Mouse (Mus musculus) monocyte, adult 59 days (primary cell): Measurements from ENCODE around the gene Hmces. TPM values are rescaled to one million over a fixed set of nuclear protein-coding genes. Genes with fewer than 3 reads are reported as not detected.

Experiments
- total RNA-seq, 2 experiments: library from RNA; stranded (reverse); gene quantifications; one replicate each; pipeline ENCODE4 v1.2.4; 2023

Hmces gene
- 10 to 100 TPM; 12.1 to 13.3 TPM for total RNA-seq

DNA sequence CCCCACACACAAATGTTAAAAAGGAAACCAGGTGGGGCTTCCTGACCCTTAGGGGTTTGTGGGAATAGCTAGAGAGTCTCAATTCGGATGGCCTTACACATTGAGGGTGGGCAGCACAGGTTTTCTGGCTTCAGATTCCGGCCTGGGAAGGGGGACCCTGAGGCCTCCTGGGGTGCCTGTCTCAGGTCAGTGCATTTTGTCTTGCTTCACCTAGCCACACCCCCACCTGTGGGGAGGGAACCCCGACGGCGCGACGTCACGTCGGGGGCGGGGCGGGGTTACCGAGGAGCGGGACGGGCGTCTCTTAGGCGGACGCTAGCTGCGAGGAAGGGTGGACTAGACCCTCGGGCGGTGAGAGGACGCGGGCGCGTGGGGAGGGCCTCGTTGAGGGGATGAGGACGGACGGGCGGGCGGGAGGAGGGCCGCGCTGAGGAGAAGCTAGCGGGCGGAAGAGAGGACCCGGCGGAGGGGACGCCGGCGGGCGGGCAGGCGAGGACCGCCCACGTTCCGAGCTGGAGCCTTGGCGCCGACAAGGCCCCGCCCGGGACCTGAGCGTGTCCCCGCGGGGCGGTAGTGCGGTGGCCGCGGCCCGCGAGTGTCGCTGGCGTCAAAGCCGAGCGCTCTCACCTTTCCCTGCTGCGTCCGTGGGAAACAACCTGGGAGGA is at the start of gene Hmces:
Hmces (plus strand) TSS at position 275 of the 665 bp plus-strand sequence.

DNA sequence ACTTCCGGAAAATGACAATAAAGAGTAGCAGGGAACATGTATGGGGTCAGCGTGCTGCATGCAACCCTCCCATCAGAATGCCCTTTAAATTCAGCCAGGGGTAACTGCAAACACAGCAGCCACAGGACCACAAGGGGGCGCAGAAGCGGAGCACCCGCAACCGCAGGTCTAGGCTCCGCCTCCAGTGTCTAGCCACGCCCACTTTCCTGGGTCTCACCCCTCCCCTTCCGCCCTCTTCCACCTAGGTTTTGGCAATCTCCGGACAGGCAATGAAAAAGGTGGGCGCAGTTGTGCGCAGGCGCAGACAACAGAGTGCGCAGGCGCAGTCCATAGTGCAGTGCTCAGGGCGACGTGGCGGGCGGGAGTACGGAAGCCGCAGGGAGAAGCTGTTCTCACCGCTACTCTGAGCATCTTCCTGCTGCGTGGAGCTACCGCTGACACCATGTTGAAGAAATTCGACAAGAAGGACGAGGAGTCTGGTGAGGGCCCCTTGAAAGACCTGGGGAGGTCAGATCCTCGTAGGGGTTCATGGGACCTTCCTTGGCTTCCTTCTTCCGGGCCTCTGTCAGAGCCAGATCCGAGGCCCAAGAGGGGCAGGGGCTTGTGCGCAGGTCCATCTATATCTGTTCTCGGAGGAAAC is 26.0 kb upstream of the Hmces start, which contains the start of gene Copg1:
Copg1 (plus strand) TSS at position 221 of the 640 bp plus-strand sequence.

DNA sequence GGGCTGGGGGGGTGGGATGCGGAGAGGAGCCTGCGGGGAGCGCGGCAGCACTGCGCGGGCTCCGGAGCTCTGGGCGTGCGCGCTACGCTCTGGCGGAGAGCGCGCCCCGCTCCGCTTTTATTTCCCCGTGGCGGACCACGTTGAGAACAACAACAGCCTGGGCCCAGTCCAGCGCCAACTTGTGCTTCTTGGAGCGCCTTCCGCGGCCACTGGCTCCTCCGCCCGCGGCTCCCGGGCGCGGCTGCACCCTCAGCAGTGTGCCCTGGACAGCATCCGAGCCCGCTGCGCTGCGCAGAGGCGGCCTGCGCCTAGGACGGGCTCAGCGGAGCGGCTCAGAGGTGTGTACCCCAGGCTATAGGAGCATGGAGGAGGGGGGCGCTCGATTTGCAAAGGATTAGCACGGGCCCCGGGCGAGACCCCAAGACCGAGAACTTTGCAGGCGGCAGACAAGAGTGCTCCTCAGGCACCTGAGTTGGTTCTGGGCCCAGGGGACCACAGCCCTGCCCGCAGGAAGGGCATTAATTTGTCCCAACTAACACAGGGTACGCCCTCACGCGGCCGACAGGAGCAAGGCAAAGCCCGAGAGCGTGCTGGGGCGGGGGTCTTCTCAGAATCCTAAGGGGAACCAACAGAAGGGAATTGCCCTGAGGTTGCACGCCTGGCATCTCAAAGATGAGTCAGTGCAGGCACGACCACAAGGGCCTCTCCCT is 68.0 kb downstream of the Hmces start, which contains the start of gene H1fx:
H1fx (minus strand) TSS at position 91 of the 710 bp plus-strand sequence.

Other genes starting within 250 kb of the Hmces start
- 1 to 10 TPM; 3.1 to 3.4 TPM for gene Aplf, start 241.7 kb upstream of the Hmces start, total RNA-seq
- 1 to 10 TPM; 1.6 to 5.7 TPM for gene Efcc1, start 183.1 kb upstream of the Hmces start, total RNA-seq
- not detected for gene Gp9, start 135.9 kb upstream of the Hmces start, total RNA-seq
- gene Rab43, start 101.8 kb upstream of the Hmces start, total RNA-seq, result 100 to 1,000 TPM; 165 TPM
- gene Gm45140, start 78.1 kb upstream of the Hmces start, total RNA-seq, result 10 to 100 TPM in 1 of 2 experiments, 1 to 10 TPM in 1; 8.4 to 12.7 TPM
- gene Isy1, start 75.1 kb upstream of the Hmces start, total RNA-seq, result 10 to 100 TPM; 38.0 to 42.2 TPM
- gene Cnbp, start 62.8 kb upstream of the Hmces start, total RNA-seq, result 100 to 1,000 TPM; 228 to 237 TPM
- gene Copg1, start 26.1 kb upstream of the Hmces start, total RNA-seq, result 10 to 100 TPM; 70.8 to 83.4 TPM
- under 1 TPM in 1 of 2 experiments, not detected in 1; 0.58 TPM for gene H1fx, start 67.7 kb downstream of the Hmces start, total RNA-seq
- 100 to 1,000 TPM; 255 to 271 TPM for gene Rab7, start 131.3 kb downstream of the Hmces start, total RNA-seq
- gene Rpn1, start 170.5 kb downstream of the Hmces start, total RNA-seq, result 100 to 1,000 TPM; 120 to 129 TPM